Mouse (Mus musculus) midbrain, embryonic 10.5 days (tissue): ENCODE data around the gene Zfp639. TPM values are rescaled to one million over a fixed set of nuclear protein-coding genes. Genes with fewer than 3 reads are reported as not detected.
A peak's percentile ranks its signal among the peaks of the same experiment; 100 is the strongest.

Experiments used
- DNase-seq: peaks from one replicate; pipeline ENCODE4 v3.0.0-alpha.2; 2017; ENCODE audit warnings: low spot score
- H3K27ac ChIP-seq: fragments of 300-500 bp; sonication (generic); replicated peaks from 2 replicates; pipeline ENCODE4 v1.5.1; 2016; ENCODE audit warnings: mild to moderate bottlenecking
- H3K27me3 ChIP-seq: fragments of 300-500 bp; sonication (generic); 2 replicates; pipeline ENCODE4 v1.6.1; 2016; ENCODE audit warnings: low read depth, mild to moderate bottlenecking; ENCODE audit not compliant: poor library complexity, severe bottlenecking
- H3K36me3 ChIP-seq: fragments of 300-500 bp; sonication (generic); 2 replicates; pipeline ENCODE4 v1.6.1; 2016; ENCODE audit warnings: mild to moderate bottlenecking, moderate library complexity
- H3K4me1 ChIP-seq: fragments of 300-500 bp; sonication (generic); 2 replicates; pipeline ENCODE4 v1.6.1; 2016
- H3K4me3 ChIP-seq: fragments of 300-500 bp; sonication (generic); 2 replicates; pipeline ENCODE4 v1.5.1; 2016; ENCODE audit warnings: mild to moderate bottlenecking, moderate library complexity
- H3K9me3 ChIP-seq: fragments of 300-500 bp; sonication (generic); replicated peaks from 2 replicates; pipeline ENCODE4 v1.6.1; 2016; ENCODE audit warnings: mild to moderate bottlenecking
- WGBS: fragments of 180-500 bp; shearing (Covaris S2); methylation state at CpG from one replicate; pipeline ENCODE4 v1.1.7; 2016; 5-methylcytosine and 5-hydroxymethylcytosine counted together
- polyA plus RNA-seq: library from polyadenylated mRNA; unstranded; fragments of >200 nt; fragmentation: Nextera tagmentation; extraction: Ambion mirVana; gene quantifications from 2 replicates; pipeline ENCODE4 v1.2.1, GENCODE M21; 2016

Gene Zfp639
- 40.3 and 43.7 TPM in 2 replicates for polyA plus RNA-seq

GRCm38 (mm10) chr3:32509496-32510374 lies at the start of gene Zfp639:
Gene Zfp639, plus strand, starts transcription at chr3:32510259.
- no peak for DNase-seq
- H3K36me3 ChIP-seq = peaks cover 11% of the 10 kb centered on the region
- peak within 1 kb of the TSS; percentile 94 for H3K4me3 ChIP-seq
- WGBS = 7% methylated on average over 24 of the region's 24 CpGs
- peak within 1 kb of the TSS; percentile 97 for H3K27ac ChIP-seq
- peaks cover 48% of the 10 kb centered on the region for H3K4me1 ChIP-seq
- no peaks in the 10 kb centered on the region for H3K27me3 ChIP-seq
- H3K9me3 ChIP-seq = no peaks in the 10 kb centered on the region

GRCm38 (mm10) chr3:32467321-32467720 lies 42.7 kb upstream of the Zfp639 start:
- DNase-seq = no peak
- Histone ChIP-seq H3K27ac (no peak overlapping the region), H3K27me3 (no peaks in the 10 kb centered on the region), H3K36me3 (peaks cover 20% of the 10 kb centered on the region), H3K4me3 (no peak overlapping the region), H3K4me1 (peaks cover 6% of the 10 kb centered on the region), H3K9me3 (no peaks in the 10 kb centered on the region)
- 91% methylated on average over 4 of the region's 4 CpGs for WGBS

GRCm38 (mm10) chr3:32468411-32468810 lies 41.6 kb upstream of the Zfp639 start:
- H3K27ac ChIP-seq = no peak overlapping the region
- H3K9me3 ChIP-seq = no peaks in the 10 kb centered on the region
- peaks cover 9% of the 10 kb centered on the region for H3K36me3 ChIP-seq
- peaks cover 9% of the 10 kb centered on the region for H3K4me1 ChIP-seq
- no peak for DNase-seq
- 75% methylated on average over 4 of the region's 4 CpGs for WGBS
- H3K27me3 ChIP-seq = no peaks in the 10 kb centered on the region
- no peak overlapping the region for H3K4me3 ChIP-seq

GRCm38 (mm10) chr3:32470449-32470848 lies 39.6 kb upstream of the Zfp639 start:
- 78% methylated on average over 7 of the region's 7 CpGs for WGBS
- Histone ChIP-seq H3K27me3 (no peaks in the 10 kb centered on the region), H3K27ac (no peak overlapping the region), H3K4me3 (no peak overlapping the region), H3K36me3 (no peaks in the 10 kb centered on the region), H3K4me1 (peaks cover 9% of the 10 kb centered on the region), H3K9me3 (no peaks in the 10 kb centered on the region)
- no peak for DNase-seq

GRCm38 (mm10) chr3:32471098-32471497 lies 39.0 kb upstream of the Zfp639 start:
- Histone ChIP-seq H3K27me3 (no peaks in the 10 kb centered on the region), H3K4me1 (peaks cover 9% of the 10 kb centered on the region), H3K36me3 (no peaks in the 10 kb centered on the region), H3K4me3 (no peak overlapping the region), H3K27ac (no peak overlapping the region), H3K9me3 (no peaks in the 10 kb centered on the region)
- WGBS = 89% methylated on average over 6 of the region's 6 CpGs
- DNase-seq = no peak

- Histone ChIP-seq H3K9me3 (no peaks in the 10 kb centered on the region), H3K27me3 (no peaks in the 10 kb centered on the region), H3K4me3 (no peak overlapping the region), H3K36me3 (no peaks in the 10 kb centered on the region), H3K27ac (0 out of 2 replicates have a peak overlapping the region, but pooled peaks have one; percentile 9), H3K4me1 (peaks cover 9% of the 10 kb centered on the region)
- no peak for DNase-seq
- 80% methylated on average over 14 of the region's 14 CpGs for WGBS
Observed at GRCm38 (mm10) chr3:32472191-32472900, 37.7 kb upstream of the Zfp639 start.

GRCm38 (mm10) chr3:32473184-32473583 lies 36.9 kb upstream of the Zfp639 start:
- Histone ChIP-seq H3K4me1 (peaks cover 9% of the 10 kb centered on the region), H3K27me3 (no peaks in the 10 kb centered on the region), H3K4me3 (no peak overlapping the region), H3K36me3 (no peaks in the 10 kb centered on the region), H3K27ac (no peak overlapping the region), H3K9me3 (no peaks in the 10 kb centered on the region)
- DNase-seq = no peak
- 90% methylated on average over 10 of the region's 10 CpGs for WGBS

GRCm38 (mm10) chr3:32479961-32480360 lies 30.1 kb upstream of the Zfp639 start:
- no peaks in the 10 kb centered on the region for H3K27me3 ChIP-seq
- no peak for DNase-seq
- 91% methylated on average over 7 of the region's 7 CpGs for WGBS
- no peaks in the 10 kb centered on the region for H3K36me3 ChIP-seq
- H3K4me1 ChIP-seq = no peaks in the 10 kb centered on the region
- no peaks in the 10 kb centered on the region for H3K9me3 ChIP-seq
- H3K27ac ChIP-seq = no peak overlapping the region
- no peak overlapping the region for H3K4me3 ChIP-seq

GRCm38 (mm10) chr3:32483035-32483434 lies 27.0 kb upstream of the Zfp639 start:
- Histone ChIP-seq H3K27me3 (no peaks in the 10 kb centered on the region), H3K36me3 (no peaks in the 10 kb centered on the region), H3K27ac (no peak overlapping the region), H3K4me3 (no peak overlapping the region), H3K9me3 (no peaks in the 10 kb centered on the region), H3K4me1 (no peaks in the 10 kb centered on the region)
- WGBS = 86% methylated on average over 3 of the region's 3 CpGs
- DNase-seq = no peak

- H3K36me3 ChIP-seq = no peaks in the 10 kb centered on the region
- WGBS = 91% methylated on average over 4 of the region's 4 CpGs
- no peak for DNase-seq
- H3K27me3 ChIP-seq = no peaks in the 10 kb centered on the region
- H3K4me3 ChIP-seq = no peak overlapping the region
- H3K27ac ChIP-seq = no peak overlapping the region
- no peaks in the 10 kb centered on the region for H3K4me1 ChIP-seq
- no peaks in the 10 kb centered on the region for H3K9me3 ChIP-seq
Observed at GRCm38 (mm10) chr3:32486543-32486942, 23.5 kb upstream of the Zfp639 start.

- H3K27me3 ChIP-seq = no peaks in the 10 kb centered on the region
- DNase-seq = no peak
- no peaks in the 10 kb centered on the region for H3K36me3 ChIP-seq
- 88% methylated on average over 6 of the region's 6 CpGs for WGBS
- H3K27ac ChIP-seq = no peak overlapping the region
- no peaks in the 10 kb centered on the region for H3K9me3 ChIP-seq
- no peak overlapping the region for H3K4me3 ChIP-seq
- H3K4me1 ChIP-seq = no peaks in the 10 kb centered on the region
Observed at GRCm38 (mm10) chr3:32488172-32488571, 21.9 kb upstream of the Zfp639 start.

GRCm38 (mm10) chr3:32490076-32490927 lies 19.8 kb upstream of the Zfp639 start:
- H3K4me3 ChIP-seq = no peak overlapping the region
- H3K9me3 ChIP-seq = no peaks in the 10 kb centered on the region
- no peak overlapping the region for H3K27ac ChIP-seq
- 87% methylated on average over 15 of the region's 15 CpGs for WGBS
- peaks cover 9% of the 10 kb centered on the region for H3K4me1 ChIP-seq
- H3K36me3 ChIP-seq = no peaks in the 10 kb centered on the region
- DNase-seq = no peak
- no peaks in the 10 kb centered on the region for H3K27me3 ChIP-seq
